Mouse (Mus musculus) heart, postnatal 0 days (tissue): ENCODE data around the gene Hapln2.

Experiments
- CTCF ChIP-seq: IDR thresholded peaks from 2 replicates; pipeline ENCODE4 v1.5.1; 2016; ENCODE audit warnings: antibody characterized with exemption, control low read depth, low read depth
- EP300 ChIP-seq: IDR thresholded peaks from 2 replicates; pipeline ENCODE4 v1.6.1; 2016; ENCODE audit warnings: antibody characterized with exemption, low read depth

- TF ChIP-seq CTCF, result no peak
- TF ChIP-seq EP300, result no peak
Measured at GRCm38 (mm10) chr3:87981894-87982835, 45.2 kb downstream of the Hapln2 start.
